Mouse (Mus musculus): ENCODE measurements around the gene Lrp5.
A peak's percentile ranks its signal among the peaks of the same experiment; 100 is the strongest.

The Lrp5 gene

GRCm38 (mm10) chr19:3654940-3655339, 31.4 kb downstream of the Lrp5 start:
- no peak for DNase-seq (ENCODE audit: low spot score)

GRCm38 (mm10) chr19:3654058-3654457, 32.3 kb downstream of the Lrp5 start:
- DNase-seq (ENCODE audit: low spot score): peak; percentile 37

GRCm38 (mm10) chr19:3653508-3653907, 32.9 kb downstream of the Lrp5 start:
- DNase-seq (ENCODE audit: low spot score): no peak

- DNase-seq (ENCODE audit: low spot score): no peak
These were observed 34.4 kb downstream of the Lrp5 start for GRCm38 (mm10) chr19:3651989-3652388.

GRCm38 (mm10) chr19:3651220-3651619, 35.1 kb downstream of the Lrp5 start:
- no peak for DNase-seq (ENCODE audit: low spot score)

GRCm38 (mm10) chr19:3650448-3650847, 35.9 kb downstream of the Lrp5 start:
- no peak for DNase-seq (ENCODE audit: low spot score)

GRCm38 (mm10) chr19:3648830-3649450, 37.4 kb downstream of the Lrp5 start:
- no peak for DNase-seq (ENCODE audit: low spot score)

GRCm38 (mm10) chr19:3647999-3648398, 38.4 kb downstream of the Lrp5 start:
- DNase-seq (ENCODE audit: low spot score): no peak

GRCm38 (mm10) chr19:3645813-3646212, 40.6 kb downstream of the Lrp5 start:
- DNase-seq (ENCODE audit: low spot score): no peak

GRCm38 (mm10) chr19:3645318-3645717, 41.0 kb downstream of the Lrp5 start:
- DNase-seq (ENCODE audit: low spot score): no peak

GRCm38 (mm10) chr19:3639561-3639960, 46.8 kb downstream of the Lrp5 start:
- no peak for DNase-seq (ENCODE audit: low spot score)

- peak; percentile 63 for DNase-seq (ENCODE audit: low spot score)
These were observed 47.7 kb downstream of the Lrp5 start for GRCm38 (mm10) chr19:3638698-3639097.

- DNase-seq (ENCODE audit: low spot score): no peak
These were observed 54.3 kb downstream of the Lrp5 start for GRCm38 (mm10) chr19:3632018-3632417.

GRCm38 (mm10) chr19:3631431-3631830, 54.9 kb downstream of the Lrp5 start:
- no peak for DNase-seq (ENCODE audit: low spot score)

- DNase-seq (ENCODE audit: low spot score): no peak
These were observed 55.9 kb downstream of the Lrp5 start for GRCm38 (mm10) chr19:3630486-3630885.

GRCm38 (mm10) chr19:3630027-3630426, 56.3 kb downstream of the Lrp5 start:
- DNase-seq (ENCODE audit: low spot score): no peak

GRCm38 (mm10) chr19:3628223-3628622, 58.1 kb downstream of the Lrp5 start:
- no peak for DNase-seq (ENCODE audit: low spot score)

- DNase-seq (ENCODE audit: low spot score): no peak
These were observed 61.3 kb downstream of the Lrp5 start for GRCm38 (mm10) chr19:3625111-3625510.

GRCm38 (mm10) chr19:3623824-3624223, 62.5 kb downstream of the Lrp5 start:
- DNase-seq (ENCODE audit: low spot score): no peak

GRCm38 (mm10) chr19:3623294-3623693, 63.1 kb downstream of the Lrp5 start:
- no peak for DNase-seq (ENCODE audit: low spot score)

- no peak for DNase-seq (ENCODE audit: low spot score)
These were observed 65.5 kb downstream of the Lrp5 start for GRCm38 (mm10) chr19:3620871-3621270.

GRCm38 (mm10) chr19:3619359-3619758, 67.0 kb downstream of the Lrp5 start:
- no peak for DNase-seq (ENCODE audit: low spot score)

GRCm38 (mm10) chr19:3613991-3614390, 72.4 kb downstream of the Lrp5 start:
- DNase-seq (ENCODE audit: low spot score): no peak

GRCm38 (mm10) chr19:3612534-3613273, 73.7 kb downstream of the Lrp5 start:
- no peak for DNase-seq (ENCODE audit: low spot score)
